Mouse (Mus musculus): ENCODE data around the gene Iars. TPM values are rescaled to one million over a fixed set of nuclear protein-coding genes. Genes with fewer than 3 reads are reported as not detected.

Gene Iars
- polyA plus RNA-seq, 1 experiment from 2014 or later, result 40.9 TPM

Other genes starting within 250 kb of the Iars start
- gene Tes3-ps, start 188.8 kb upstream of the Iars start, polyA plus RNA-seq (2015; fragmentation: Nextera tagmentation; extraction: Ambion mirVana), result 0.71 and 0.87 TPM in 2 replicates
- 4.6 and 5.7 TPM in 2 replicates for gene Ecm2, start 177.3 kb upstream of the Iars start, polyA plus RNA-seq (2015; fragmentation: Nextera tagmentation; extraction: Ambion mirVana)
- gene Aspn, start 137.7 kb upstream of the Iars start, polyA plus RNA-seq (2015; fragmentation: Nextera tagmentation; extraction: Ambion mirVana), result 31.8 and 32.2 TPM in 2 replicates
- 0.73 and 1.2 TPM in 2 replicates for gene Omd, start 99.6 kb upstream of the Iars start, polyA plus RNA-seq (2015; fragmentation: Nextera tagmentation; extraction: Ambion mirVana)
- 51.3 and 59.7 TPM in 2 replicates for gene Ogn, start 74.1 kb upstream of the Iars start, polyA plus RNA-seq (2015; fragmentation: Nextera tagmentation; extraction: Ambion mirVana)
- gene Cenpp, start 29.3 kb upstream of the Iars start, polyA plus RNA-seq (2015; fragmentation: Nextera tagmentation; extraction: Ambion mirVana), result 21.1 and 26.1 TPM in 2 replicates
- 9.9 and 15.2 TPM in 2 replicates for gene Nol8, start 29.0 kb upstream of the Iars start, polyA plus RNA-seq (2015; fragmentation: Nextera tagmentation; extraction: Ambion mirVana)
- not detected in 2 replicates for gene Gm30302, start 116.9 kb downstream of the Iars start, polyA plus RNA-seq (2015; fragmentation: Nextera tagmentation; extraction: Ambion mirVana)

Data from heart, embryonic 15.5 days (tissue).